Mouse (Mus musculus): ENCODE measurements at regions not wholly inside any gene's neighbourhood (a gene's known extent, or its start where the extent isn't known, plus 50 kb on each side); places are given as distances from the start of the nearest gene placed in this dataset.

- ATAC-seq, result 0 out of 2 replicates have a peak, but pooled peaks have one; percentile 7
- DNase-seq (ENCODE audit: low spot score), result no peak
- no peak overlapping the region for H3K9ac ChIP-seq (replicated peaks; ENCODE audit: low read depth)
- no peak overlapping the region for H3K27ac ChIP-seq (ENCODE audit: low read length)
- 7% methylated on average over 5 of the region's 5 CpGs for WGBS
- peak overlapping the region; percentile 50 for H3K4me2 ChIP-seq (replicated peaks; ENCODE audit: low read depth, low read length)
- no peaks in the 10 kb centered on the region for H3K9me3 ChIP-seq (ENCODE audit: low read length)
- H3K4me3 ChIP-seq (ENCODE audit: low read depth, low read length), result no peak overlapping the region
- TF ChIP-seq CTCF (IDR thresholded peaks at IDR 0.05), result no peak
- TF ChIP-seq EP300 (IDR thresholded peaks at IDR 0.05), result no peak
- H3K4me1 ChIP-seq (ENCODE audit: insufficient read depth, low read depth, low read length), result peaks cover 3% of the 10 kb centered on the region; the same call in 1 of the 2 replicates
- no peaks in the 10 kb centered on the region for H3K36me3 ChIP-seq (ENCODE audit: insufficient read depth, low read length)
- H3K27me3 ChIP-seq (replicated peaks; ENCODE audit: insufficient read depth, low read length), result no peaks in the 10 kb centered on the region
Observed at GRCm38 (mm10) chr7:115217255-115217654, 473.8 kb downstream of the Insc start.

GRCm38 (mm10) chr7:115217712-115218111, 474.2 kb downstream of the Insc start:
- H3K4me2 ChIP-seq (replicated peaks; ENCODE audit: low read depth, low read length), result no peak overlapping the region
- no peak for DNase-seq (ENCODE audit: low spot score)

DNA sequence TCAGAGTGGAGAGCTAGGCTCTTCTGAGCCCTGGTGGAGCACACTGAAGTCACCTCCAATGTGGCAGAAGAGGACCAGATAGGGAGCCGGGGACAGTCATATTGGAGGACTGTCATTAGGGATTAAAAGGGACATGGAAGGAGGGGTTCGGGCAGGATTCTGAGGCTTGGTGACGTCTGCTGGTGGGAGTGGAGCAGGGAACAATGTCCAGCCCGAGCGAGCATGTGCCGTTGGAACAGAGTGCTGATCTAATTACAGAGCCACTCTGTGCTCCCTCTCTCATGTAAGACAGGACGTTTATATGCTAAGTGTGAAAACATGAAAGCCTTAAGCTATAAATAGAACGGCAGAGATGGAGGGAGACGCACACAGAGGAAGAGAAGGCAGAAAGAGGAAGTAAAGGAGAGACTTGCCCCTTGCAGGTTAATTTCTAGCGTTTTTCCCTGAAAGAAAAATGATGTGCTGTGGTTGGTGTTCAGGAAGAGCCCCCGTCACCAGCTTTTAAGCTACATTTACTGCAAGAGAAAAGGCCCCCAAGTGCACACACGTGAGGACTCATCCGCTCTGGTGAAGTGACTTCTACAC, 475.2 kb downstream of the Insc start:
- H3K9ac ChIP-seq (replicated peaks; ENCODE audit: low read depth), result no peak overlapping the region
- H3K36me3 ChIP-seq (ENCODE audit: insufficient read depth, low read length), result no peaks in the 10 kb centered on the region
- H3K27me3 ChIP-seq (replicated peaks; ENCODE audit: insufficient read depth, low read length), result no peaks in the 10 kb centered on the region
- H3K4me2 ChIP-seq (replicated peaks; ENCODE audit: low read depth, low read length), result no peak overlapping the region
- H3K4me1 ChIP-seq (ENCODE audit: insufficient read depth, low read depth, low read length), result peaks cover 3% of the 10 kb centered on the region; the same call in 1 of the 2 replicates
- no peak overlapping the region for H3K27ac ChIP-seq (ENCODE audit: low read length)
- DNase-seq (ENCODE audit: low spot score) (peak; percentile 17), ATAC-seq (peak; percentile 29; the same call in 1 of the 2 replicates)
- 24% methylated on average over 13 of the region's 13 CpGs for WGBS
- H3K9me3 ChIP-seq (ENCODE audit: low read length), result no peaks in the 10 kb centered on the region
- H3K4me3 ChIP-seq (ENCODE audit: low read depth, low read length), result no peak overlapping the region
- no peak for TF ChIP-seq CTCF (IDR thresholded peaks at IDR 0.05)
- TF ChIP-seq EP300 (IDR thresholded peaks at IDR 0.05), result no peak

More at GRCm38 (mm10) chr7:115217712-115218111, 474.2 kb downstream of the Insc start:
- 48% methylated on average over 6 of the region's 6 CpGs for WGBS
- H3K27ac ChIP-seq (ENCODE audit: low read length), result no peak overlapping the region
- H3K9me3 ChIP-seq (ENCODE audit: low read length), result no peaks in the 10 kb centered on the region
- no peaks in the 10 kb centered on the region for H3K27me3 ChIP-seq (replicated peaks; ENCODE audit: insufficient read depth, low read length)
- no peak for ATAC-seq
- H3K9ac ChIP-seq (replicated peaks; ENCODE audit: low read depth), result no peak overlapping the region
- no peak overlapping the region for H3K4me3 ChIP-seq (ENCODE audit: low read depth, low read length)
- no peak for TF ChIP-seq EP300 (IDR thresholded peaks at IDR 0.05)
- TF ChIP-seq CTCF (IDR thresholded peaks at IDR 0.05), result no peak
- no peaks in the 10 kb centered on the region for H3K36me3 ChIP-seq (ENCODE audit: insufficient read depth, low read length)
- peaks cover 3% of the 10 kb centered on the region; the same call in 1 of the 2 replicates for H3K4me1 ChIP-seq (ENCODE audit: insufficient read depth, low read depth, low read length)

GRCm38 (mm10) chr7:115222642-115223041, 479.1 kb downstream of the Insc start:
- Histone ChIP-seq H3K4me2 (replicated peaks; ENCODE audit: low read depth, low read length) (no peak overlapping the region), H3K36me3 (ENCODE audit: insufficient read depth, low read length) (no peaks in the 10 kb centered on the region), H3K9ac (replicated peaks; ENCODE audit: low read depth) (no peak overlapping the region), H3K27ac (ENCODE audit: low read length) (no peak overlapping the region), H3K4me3 (ENCODE audit: low read depth, low read length) (no peak overlapping the region), H3K4me1 (ENCODE audit: insufficient read depth, low read depth, low read length) (no peaks in the 10 kb centered on the region), H3K9me3 (ENCODE audit: low read length) (no peaks in the 10 kb centered on the region), H3K27me3 (replicated peaks; ENCODE audit: insufficient read depth, low read length) (no peaks in the 10 kb centered on the region)
- TF ChIP-seq CTCF (IDR thresholded peaks at IDR 0.05) (no peak), EP300 (IDR thresholded peaks at IDR 0.05) (no peak)
- ATAC-seq (no peak), DNase-seq (ENCODE audit: low spot score) (no peak)
- WGBS, result 42% methylated on average over 5 of the region's 7 CpGs

DNA sequence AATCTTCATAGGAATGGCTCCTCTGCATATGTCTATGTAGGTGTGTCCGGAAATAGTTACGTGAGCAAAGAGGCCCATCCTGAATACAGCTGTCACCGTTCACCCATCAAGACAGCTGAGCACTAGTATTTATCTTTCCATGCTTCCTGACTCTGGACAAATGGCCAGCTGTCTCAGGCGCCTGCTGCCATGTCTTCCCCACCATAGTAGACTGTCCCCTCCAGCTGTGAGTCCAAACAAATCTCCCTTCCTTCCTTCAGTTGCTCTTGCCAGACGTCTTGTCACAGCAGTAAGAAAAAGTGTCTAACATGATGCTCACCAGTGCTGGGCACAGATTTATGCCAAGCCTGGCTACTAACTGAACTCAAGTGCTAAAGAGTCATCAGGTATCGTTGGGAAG, 487.0 kb downstream of the Insc start:
- H3K36me3 ChIP-seq (ENCODE audit: insufficient read depth, low read length), result no peaks in the 10 kb centered on the region
- no peak overlapping the region for H3K9ac ChIP-seq (replicated peaks; ENCODE audit: low read depth)
- ATAC-seq (no peak), DNase-seq (ENCODE audit: low spot score) (no peak)
- WGBS, result 58% methylated on average over 6 of the region's 6 CpGs
- no peaks in the 10 kb centered on the region for H3K4me1 ChIP-seq (ENCODE audit: insufficient read depth, low read depth, low read length)
- no peaks in the 10 kb centered on the region for H3K27me3 ChIP-seq (replicated peaks; ENCODE audit: insufficient read depth, low read length)
- H3K4me3 ChIP-seq (ENCODE audit: low read depth, low read length), result no peak overlapping the region
- H3K27ac ChIP-seq (ENCODE audit: low read length), result no peak overlapping the region
- no peaks in the 10 kb centered on the region for H3K9me3 ChIP-seq (ENCODE audit: low read length)
- TF ChIP-seq CTCF (IDR thresholded peaks at IDR 0.05), result no peak
- no peak for TF ChIP-seq EP300 (IDR thresholded peaks at IDR 0.05)
- H3K4me2 ChIP-seq (replicated peaks; ENCODE audit: low read depth, low read length), result no peak overlapping the region

GRCm38 (mm10) chr7:115233850-115234436, 490.4 kb downstream of the Insc start:
- H3K9me3 ChIP-seq (ENCODE audit: low read length), result no peaks in the 10 kb centered on the region
- 46% methylated on average over 10 of the region's 10 CpGs for WGBS
- no peaks in the 10 kb centered on the region for H3K36me3 ChIP-seq (ENCODE audit: insufficient read depth, low read length)
- no peak overlapping the region for H3K27ac ChIP-seq (ENCODE audit: low read length)
- DNase-seq (ENCODE audit: low spot score) (no peak), ATAC-seq (no peak; the same call in 1 of the 2 replicates)
- H3K9ac ChIP-seq (replicated peaks; ENCODE audit: low read depth), result no peak overlapping the region
- no peaks in the 10 kb centered on the region for H3K4me1 ChIP-seq (ENCODE audit: insufficient read depth, low read depth, low read length)
- no peak overlapping the region for H3K4me2 ChIP-seq (replicated peaks; ENCODE audit: low read depth, low read length)
- H3K4me3 ChIP-seq (ENCODE audit: low read depth, low read length), result no peak overlapping the region
- no peak for TF ChIP-seq CTCF (IDR thresholded peaks at IDR 0.05)
- TF ChIP-seq EP300 (IDR thresholded peaks at IDR 0.05), result peak; percentile 14; the same call in 1 of the 2 replicates
- no peaks in the 10 kb centered on the region for H3K27me3 ChIP-seq (replicated peaks; ENCODE audit: insufficient read depth, low read length)
